Mouse (Mus musculus) ovary, postnatal 10 days (tissue): ENCODE measurements at regions not wholly inside any gene's neighbourhood (a gene's known extent, or its start where the extent isn't known, plus 50 kb on each side); places are given as distances from the start of the nearest gene placed in this dataset.

ENCODE experiments used
- DNase-seq: peaks from one replicate; pipeline ENCODE4 v3.0.0; 2022; ENCODE audit warnings: low spot score

DNA sequence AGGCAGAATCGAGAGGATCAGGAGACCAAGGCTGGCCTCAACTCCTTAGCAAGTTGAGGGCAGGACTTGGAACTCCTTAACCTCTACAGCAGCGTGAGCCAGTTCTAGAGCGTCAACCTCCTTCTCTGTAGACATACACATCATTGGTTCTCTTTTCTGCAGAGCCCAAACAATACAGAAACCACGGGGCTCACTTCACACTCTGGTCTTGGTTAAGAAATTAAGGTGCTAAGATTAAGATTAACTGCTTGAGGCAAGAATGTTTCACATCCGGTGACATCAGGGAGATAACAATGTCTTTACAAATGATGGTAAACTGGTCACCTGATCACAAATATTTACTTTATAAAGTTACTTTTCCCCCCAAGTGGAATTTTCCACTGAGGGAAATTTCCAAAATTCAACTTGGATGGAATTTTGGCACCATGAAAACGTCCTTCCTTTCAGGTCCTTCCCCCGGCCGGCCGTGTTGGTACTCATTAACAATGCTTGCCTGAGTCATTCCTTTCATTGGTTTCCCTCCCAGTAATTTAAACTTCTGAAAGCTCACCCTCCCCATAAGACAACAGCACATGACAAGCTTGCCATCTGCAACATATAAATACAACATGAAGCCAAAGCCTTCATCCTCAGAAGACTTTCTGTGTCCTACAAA lies 77.3 kb upstream of the Kdm7a start:
- DNase-seq = no peak

DNA sequence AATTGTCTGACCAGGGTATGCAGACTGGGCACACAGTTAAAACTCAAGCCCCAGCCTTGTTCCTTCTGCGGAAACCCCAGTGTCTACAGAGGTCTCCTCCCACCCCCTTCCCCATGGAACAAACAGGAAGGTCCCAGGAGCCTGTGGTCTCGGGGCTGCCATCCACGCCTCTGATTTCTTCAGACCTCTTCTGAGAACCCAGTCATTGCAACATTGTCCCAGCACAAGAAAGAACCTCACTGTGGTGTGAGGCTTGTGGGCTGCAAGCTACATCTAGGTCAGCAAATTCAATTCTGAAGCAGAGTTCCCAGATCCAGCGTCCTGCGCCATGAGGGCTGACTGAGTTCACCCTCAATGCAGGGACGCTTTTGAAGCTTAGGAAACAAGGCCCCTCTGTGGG lies 71.7 kb upstream of the Kdm7a start:
- no peak for DNase-seq

DNA sequence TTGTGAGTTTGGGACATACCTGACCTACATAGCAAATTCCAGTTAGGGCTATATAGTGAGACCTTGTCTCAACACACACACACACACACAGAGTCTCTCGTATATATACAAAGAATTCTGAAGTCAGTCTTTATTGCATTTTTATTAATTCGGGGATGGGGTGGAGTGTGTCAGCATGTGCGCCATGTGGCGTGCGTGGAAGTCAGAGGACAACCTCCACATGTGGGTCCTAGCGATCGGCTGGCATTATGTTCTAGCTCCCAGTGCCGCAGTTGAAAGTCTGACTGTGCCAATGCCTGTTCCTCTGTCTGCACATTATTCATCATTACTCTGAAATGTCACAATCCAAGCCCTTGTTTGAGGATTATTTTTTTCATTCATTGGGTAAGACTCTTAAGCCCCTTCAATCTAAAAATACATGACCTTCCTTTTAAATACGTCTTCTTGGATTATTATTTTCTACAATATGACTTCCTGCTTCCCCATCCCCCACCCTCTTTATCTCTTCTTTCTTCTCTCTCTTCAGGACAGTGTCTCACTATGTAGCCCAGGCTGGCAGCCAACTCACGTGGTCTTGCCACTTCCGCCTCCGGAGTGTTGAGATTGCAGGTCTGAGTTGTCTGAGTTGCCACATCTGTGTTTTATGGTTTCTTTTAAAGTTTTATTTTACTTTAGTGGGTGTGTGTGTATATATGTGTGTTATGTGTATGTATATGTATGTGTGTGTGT lies 68.3 kb upstream of the Kdm7a start:
- no peak for DNase-seq

DNA sequence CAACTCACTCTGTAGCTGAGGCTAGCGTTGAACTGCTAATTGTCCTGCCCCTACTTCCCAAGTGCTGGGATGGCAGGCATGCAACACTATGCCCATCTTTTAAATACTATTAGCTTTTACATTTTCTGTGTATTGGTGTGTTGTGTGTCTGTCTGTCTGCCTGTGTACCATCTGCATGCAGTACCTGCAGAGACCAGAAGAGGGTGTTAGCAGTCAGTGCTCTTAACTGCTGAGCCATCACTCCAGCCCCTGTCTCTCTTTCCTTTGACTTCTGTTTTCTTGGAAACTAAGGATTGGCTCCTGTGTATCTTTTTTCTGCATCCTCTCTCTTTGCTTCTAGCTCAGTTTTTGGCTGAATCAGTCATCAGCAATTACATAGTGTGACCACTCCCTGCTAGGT lies 66.8 kb upstream of the Kdm7a start:
- DNase-seq = no peak

- no peak for DNase-seq
Measured at GRCm38 (mm10) chr6:39270457-39270856, 63.9 kb upstream of the Kdm7a start.

DNA sequence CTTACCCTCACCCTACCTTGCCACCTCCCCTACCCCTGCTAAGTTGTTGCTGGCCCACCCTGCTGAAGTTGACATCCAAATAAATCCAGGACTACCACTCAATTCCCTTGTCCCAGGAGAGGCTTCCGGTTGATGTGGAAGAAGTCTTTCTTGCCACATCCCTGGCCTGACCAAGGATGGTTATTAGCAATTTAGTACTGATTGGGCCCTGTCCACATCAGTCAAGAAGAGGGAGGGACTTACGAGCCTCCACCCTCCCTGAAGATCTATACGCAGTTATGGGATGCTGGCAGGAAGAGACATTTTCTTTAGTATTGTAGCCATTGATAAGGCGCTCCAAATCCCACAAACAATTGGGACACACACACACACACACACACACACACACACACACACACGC lies 63.1 kb upstream of the Kdm7a start:
- no peak for DNase-seq

GRCm38 (mm10) chr6:39268647-39269428 lies 62.2 kb upstream of the Kdm7a start:
- no peak for DNase-seq

DNA sequence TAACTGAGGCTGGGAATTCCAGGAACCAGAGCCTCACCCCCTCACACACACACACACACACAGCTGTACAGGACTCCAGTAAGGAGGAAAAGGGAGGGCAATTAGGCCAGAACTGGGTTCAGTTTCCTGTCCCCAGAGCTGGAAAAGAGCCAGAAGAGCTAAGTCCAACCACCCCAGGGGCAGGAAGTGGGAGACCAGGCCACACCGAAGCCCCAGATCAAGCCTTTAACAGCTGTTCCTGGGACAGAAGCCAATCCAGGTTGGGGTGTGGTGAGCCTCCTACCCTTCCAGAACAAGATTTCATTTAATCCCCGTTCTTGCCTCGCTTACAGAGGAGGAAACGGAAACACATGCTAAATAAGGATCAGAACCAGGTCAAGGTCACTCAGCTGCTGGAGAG lies 58.1 kb upstream of the Kdm7a start:
- DNase-seq = no peak

- DNase-seq = no peak
Measured at GRCm38 (mm10) chr6:39263615-39264014, 57.0 kb upstream of the Kdm7a start.

- no peak for DNase-seq
Measured at GRCm38 (mm10) chr6:39261951-39262350, 55.4 kb upstream of the Kdm7a start.

- no peak for DNase-seq
Measured at GRCm38 (mm10) chr6:39260480-39260879, 53.9 kb upstream of the Kdm7a start.

- DNase-seq = no peak
Measured at GRCm38 (mm10) chr6:39259129-39259528, 52.5 kb upstream of the Kdm7a start.

DNA sequence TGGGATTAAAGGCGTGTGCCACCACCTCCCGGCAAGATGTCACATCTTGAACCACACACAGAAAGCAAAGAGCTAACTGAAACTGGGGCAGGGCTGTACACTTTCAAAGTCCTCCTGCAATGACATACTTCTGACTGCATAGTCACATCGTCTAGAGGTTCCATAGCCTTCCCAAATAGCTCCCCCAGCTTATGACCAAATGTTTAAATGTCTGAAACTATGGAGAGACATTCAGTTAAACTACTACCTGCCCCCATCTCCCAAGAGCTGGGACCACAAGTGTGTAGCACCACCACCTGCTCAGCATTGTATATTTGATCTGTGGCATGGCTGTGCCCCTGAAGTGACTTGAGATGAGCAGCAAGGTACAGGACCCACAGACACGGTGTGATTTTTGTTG lies 52.1 kb upstream of the Kdm7a start:
- DNase-seq = no peak

DNA sequence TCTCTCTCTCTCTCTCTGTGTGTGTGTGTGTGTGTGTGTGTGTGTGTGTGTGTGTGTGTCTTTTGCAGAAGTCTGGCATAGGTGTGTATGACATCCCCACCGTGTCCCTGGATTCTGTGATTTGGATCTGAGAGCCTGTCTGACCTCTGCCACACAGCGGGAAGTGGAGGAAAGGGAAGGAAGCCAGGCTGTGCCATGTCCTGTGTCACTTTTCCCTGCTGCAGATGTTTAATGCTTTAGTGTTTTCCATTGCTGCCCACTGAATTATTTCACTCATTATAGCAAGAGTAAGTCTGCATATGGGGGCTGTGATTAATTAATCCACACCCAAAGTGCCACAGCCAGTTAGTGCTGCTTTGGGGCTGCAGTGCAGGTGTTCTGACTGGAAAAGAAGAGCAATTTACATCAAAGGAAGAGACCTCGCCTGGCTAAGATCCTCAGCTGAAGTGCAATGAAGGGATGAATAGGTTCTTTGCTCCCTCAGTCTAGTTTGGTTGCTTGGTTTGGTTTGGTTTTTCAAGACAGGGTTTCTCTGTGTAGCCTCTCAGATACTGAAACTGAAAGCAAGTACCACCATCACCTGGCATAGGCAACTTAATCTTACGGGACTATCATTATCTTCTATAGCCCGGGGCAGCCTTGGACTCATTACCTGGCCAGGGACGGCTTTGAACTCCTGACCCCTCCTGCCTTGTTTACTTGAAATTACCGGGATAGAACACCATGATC lies 51.2 kb upstream of the Kdm7a start:
- DNase-seq = no peak

GRCm38 (mm10) chr6:39257111-39257571 lies 50.6 kb upstream of the Kdm7a start:
- DNase-seq = peak; percentile 15

DNA sequence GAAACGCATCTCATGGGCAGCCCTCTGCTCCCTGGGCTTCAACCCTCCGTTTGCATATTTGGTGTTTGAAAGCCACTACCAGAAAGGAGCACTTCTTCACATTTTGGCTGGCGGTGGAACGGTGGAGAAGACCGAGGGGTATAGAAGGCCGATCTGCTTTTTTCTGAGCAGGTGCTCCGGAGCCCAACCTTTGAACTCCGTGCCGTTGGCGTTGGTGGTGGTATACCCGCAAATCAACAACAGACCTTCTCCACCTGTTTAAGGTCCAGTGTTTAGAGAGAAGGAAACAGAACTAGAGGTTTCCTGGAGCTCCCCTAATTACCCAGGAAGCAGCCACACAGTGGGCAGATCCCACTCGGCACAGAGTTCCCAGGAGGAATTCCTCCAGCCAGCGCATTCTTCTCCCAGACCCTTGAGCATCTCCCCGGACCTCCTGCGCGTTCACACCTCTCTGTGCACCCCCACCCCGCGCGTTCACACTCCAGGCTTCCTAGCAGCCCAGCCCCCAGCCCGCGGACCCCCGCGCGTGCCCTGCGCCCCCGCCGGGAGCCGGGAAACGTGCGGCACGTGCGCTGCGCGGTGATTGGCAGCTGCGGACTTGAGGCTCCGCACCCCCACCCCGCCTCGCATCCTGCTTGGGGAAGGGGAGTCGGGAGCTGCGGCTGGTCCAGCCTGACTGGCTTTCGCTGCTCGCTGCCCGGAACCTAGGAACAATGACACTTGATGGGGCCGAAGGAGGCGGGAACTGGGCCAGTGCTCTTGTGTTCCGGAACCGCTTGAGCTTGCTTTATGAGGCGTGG lies 49.9 kb upstream of the Kdm7a start:
- no peak for DNase-seq
